Mouse (Mus musculus) left cerebral cortex, adult 18-20 months (tissue): ENCODE measurements around the gene Clns1a. TPM values are rescaled to one million over a fixed set of nuclear protein-coding genes. Genes with fewer than 3 reads are reported as not detected.

Experiments
- DNase-seq, 2 experiments: peaks; one replicate each; pipeline ENCODE4 v3.0.0; 2021 to 2022; ENCODE audit warnings: low spot score in 2 of 2, mixed read lengths in 1 of 2
- long read RNA-seq, 2 experiments: library from polyadenylated mRNA; stranded (forward); transcript quantifications; one replicate each; pipeline ENCODE4 v2.0.0; 2021
- total RNA-seq, 2 experiments: library from RNA; stranded (reverse); gene quantifications; 2 replicates each; pipeline ENCODE4 v1.2.3; 2021

Gene Clns1a
- 10 to 100 TPM; 89.6 to 94.8 TPM for total RNA-seq
- long read RNA-seq, experiment 1, transcript Clns1a-203 (1 exons, 3,002 nt): minor isoform, 9 of 145 reads
- long read RNA-seq, experiment 1, transcript Clns1a-201 (7 exons, 1,504 nt): major isoform, 129 of 145 reads
- long read RNA-seq, experiment 1, partial matches to known transcripts: 3 of 145 reads
- long read RNA-seq, experiment 1, other reads (novel, unspliced or antisense): 4 of 145 reads
- long read RNA-seq, experiment 2, transcript Clns1a-201 (7 exons, 1,504 nt): major isoform, 92 of 106 reads
- long read RNA-seq, experiment 2, transcript Clns1a-203 (1 exons, 3,002 nt): minor isoform, 10 of 106 reads
- long read RNA-seq, experiment 2, partial matches to known transcripts: 0 of 106 reads
- long read RNA-seq, experiment 2, other reads (novel, unspliced or antisense): 4 of 106 reads

DNA sequence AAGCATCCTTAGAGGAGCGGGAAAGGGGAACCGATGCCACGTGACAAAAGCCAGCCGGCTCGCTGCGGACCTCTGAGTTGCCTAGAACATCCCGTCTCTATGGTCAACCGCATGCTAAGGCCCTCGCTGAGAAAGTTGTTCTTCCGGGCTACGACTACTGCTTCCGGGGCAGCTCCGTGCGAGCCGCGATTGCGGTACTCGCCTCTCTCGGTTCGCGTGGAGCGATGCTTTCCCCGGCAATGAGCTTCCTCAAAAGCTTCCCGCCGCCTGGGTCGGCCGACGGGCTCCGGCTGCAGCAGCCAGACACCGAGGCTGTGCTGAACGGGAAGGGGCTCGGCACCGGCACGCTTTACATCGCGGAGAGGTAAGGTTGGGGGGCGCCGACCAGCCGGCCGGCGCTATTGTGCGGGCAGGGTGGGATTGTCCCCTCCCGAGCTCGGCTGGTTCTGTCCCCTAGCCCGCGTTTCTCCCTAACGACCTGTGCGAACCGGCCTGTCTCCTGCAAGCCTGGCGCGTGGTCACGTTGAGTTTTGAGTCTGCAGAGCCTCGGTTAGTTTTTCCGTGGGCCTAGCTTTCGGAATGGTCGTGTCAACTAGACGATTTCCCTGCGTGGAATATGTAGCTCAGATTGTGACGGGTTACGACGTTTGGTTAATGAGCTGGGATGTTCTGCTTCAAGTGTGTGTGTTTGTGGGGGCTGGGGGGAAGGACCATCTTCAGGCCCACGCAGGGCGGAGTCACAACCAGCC lies at the start of gene Clns1a:
Clns1a (plus strand) TSS at position 129 of the 749 bp plus-strand sequence.
- peak; percentile 94 to 98 for DNase-seq

DNA sequence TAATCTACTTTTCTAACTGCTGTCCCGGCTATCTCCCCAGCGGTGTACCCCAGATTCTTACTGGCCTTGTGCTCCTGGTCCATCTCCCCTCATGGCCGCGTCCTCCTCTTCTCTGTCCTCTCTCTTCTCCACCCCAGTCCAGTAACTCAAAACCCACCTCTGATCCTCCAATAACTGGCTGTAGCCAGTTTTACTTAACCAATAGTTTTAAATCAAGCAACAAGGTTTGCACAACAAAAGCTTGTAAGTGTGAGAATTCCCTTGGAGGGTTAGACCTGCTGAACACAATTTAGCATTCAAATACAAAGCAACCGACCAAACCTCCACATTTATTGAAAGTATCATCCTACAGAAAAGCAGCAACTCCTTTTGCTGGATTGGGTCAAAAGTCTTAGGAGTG lies 48.8 kb upstream of the Clns1a start:
- no peak for DNase-seq

DNA sequence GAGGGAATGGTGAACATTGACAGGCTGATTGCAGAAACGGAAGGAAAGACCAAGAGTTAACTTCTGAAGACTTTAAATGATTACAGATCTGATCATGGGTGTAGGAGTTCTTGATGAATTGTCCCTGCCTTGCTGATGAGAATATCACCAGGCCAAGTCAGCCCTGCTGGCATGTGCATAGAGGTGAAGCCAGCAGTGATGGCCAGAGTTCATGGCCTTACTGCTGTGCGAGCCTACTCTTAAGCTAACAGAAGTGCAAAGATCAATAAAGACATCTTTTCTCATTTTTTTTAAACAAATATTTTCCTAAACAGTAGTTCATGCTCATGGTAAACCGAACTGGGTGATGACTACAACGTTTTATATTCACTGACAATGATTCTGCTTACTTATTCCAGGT lies 45.7 kb upstream of the Clns1a start:
- DNase-seq: no peak

DNA sequence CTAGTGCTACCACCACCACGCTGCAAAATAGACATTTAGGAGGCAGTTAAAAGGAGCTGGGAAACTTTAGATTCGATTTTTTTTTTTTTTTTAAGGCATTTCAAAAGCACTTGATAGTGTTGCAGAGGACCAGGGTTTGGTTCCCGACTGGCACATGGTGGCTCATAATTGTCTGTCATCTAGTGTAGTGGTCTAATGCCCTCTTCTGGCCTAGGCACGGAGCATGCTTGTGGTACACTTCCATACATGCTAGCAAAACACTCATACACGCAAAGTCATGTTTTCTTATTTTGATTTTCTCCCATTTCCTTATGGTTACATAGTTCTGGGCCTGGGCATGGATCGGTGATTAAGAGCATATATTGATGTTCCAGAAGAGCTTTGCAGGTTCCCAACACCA lies 40.3 kb upstream of the Clns1a start:
- DNase-seq: no peak

DNA sequence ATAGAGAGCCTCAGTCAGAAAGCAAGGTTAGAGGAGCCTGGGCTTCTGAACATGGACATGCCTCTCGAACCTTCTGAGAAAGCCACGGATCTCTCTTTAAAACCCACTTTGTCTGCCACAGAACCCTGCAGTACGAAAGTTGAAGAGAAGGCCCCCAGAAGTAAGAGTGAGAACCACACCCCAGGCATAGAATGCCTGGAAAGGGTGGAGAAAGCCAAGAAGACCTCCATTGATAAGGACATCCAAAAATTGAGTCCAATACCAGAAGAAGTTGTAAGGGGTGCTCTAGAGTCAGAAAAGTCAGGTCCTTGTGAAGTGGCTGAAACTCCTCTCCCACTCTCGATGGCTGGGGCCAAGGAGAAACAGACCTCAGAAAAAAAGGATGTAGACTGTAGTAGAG lies 34.8 kb upstream of the Clns1a start:
- DNase-seq: no peak

DNA sequence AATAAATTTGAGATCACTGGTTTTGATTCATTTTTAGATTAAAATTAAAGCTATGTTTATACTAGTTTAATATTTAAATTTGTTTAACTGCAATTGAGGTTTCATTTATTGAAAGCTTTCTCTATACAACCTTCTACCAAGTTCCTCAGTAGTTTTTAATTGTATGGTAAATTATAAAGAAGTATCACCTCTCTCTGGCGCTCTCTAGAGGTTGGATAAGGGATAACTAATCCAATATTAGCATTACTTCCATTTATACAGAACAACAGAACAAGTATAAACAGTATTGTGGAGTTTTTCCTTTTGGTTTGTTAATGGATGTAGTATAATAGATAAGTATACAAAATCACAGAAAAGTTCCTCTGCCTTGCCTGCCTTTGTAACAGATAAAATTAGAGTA lies 17.2 kb upstream of the Clns1a start:
- DNase-seq: no peak

DNA sequence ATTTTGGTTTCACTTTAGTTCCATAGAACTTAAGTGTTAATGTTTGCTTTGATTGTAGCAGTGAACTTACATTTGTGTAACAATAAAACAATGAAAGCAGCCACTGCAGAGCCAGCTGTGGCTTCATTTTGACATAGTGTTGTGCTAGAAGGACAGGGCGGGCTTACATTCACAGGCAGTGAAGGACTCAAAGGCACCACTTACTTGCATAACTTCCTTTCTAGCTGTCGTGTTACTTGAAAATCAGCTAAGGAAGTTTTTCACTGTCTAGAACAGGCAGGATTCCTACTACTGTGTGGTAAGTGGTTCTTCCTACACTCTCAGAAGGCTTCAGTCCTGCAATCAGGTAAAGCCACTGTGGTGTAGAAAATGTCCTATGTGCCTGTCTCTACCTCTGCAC lies 8.6 kb upstream of the Clns1a start:
- no peak for DNase-seq

DNA sequence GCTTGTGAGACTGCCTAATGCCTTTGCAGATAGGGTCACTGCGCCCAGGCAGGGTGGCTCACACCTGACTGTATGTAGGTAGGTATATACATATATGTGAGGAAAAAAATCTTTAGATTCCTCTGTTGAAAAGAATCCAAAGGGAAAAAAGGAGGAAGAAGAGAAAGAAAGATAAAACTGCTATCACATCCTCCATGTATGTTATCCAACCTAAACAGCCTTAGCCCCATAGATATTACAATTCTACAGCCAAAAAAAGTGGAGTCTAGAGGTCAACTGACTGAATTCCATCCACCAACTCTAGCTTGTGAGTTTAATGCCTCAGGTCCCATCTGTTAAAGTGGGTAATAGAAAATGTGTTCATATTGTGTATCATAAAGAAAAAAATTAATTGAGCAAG lies 993 bp upstream of the Clns1a start:
- no peak for DNase-seq

DNA sequence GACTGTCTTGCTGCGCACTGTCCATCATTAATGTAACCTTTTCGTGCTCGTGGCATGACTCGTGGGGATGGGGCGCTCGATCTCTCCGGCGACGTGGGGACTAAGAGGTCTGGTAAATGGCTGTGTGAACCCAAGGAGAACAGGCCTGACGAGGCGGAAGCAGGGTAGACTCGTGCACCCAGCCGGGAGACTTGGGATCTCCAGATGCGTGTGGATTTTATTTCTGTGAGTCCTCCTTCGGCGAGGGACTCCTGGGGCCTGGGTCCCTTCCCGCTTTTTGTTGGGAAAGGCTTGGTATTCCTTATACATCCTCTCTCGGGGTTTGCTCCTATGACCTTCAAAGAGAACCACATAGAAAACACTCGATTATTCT lies 315 bp upstream of the Clns1a start:
- no peak for DNase-seq

DNA sequence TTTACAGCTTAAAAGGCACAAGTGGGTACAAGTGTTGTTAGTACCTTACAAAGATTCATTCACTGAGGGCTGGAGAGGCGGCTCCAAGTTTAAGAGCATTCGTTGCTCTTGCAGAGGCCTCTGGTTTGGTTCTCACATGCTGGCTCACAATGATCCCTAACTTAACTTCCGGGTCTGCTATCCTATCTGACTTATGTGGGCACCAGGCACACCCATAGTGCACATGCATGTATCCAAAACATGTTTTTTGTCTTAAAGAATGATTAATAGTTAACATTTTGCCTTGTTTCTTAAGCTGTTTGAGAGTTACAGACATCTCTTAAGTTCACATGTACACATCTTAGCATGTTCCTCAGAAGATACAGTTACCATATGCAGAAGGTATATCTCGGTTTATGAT lies 3.7 kb downstream of the Clns1a start:
- no peak for DNase-seq

DNA sequence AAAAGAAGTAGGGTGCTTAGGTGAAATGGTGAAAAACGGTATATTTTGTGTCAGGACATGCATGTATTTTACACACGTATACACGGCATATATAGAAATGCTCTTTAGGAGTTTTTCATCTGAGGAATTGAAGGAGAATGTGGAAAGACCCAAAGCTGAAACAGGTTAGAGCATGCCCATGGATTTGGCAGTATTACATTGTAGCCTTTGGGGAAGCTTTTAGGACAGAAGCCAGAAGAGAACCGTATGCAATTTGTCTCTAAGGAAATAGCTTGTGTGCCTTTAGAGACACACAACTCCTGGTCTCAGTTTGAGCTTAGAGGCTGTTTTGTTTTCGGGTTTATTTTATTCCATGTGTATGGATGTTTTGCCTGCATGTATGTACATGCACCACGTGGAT lies 4.7 kb downstream of the Clns1a start:
- no peak for DNase-seq

DNA sequence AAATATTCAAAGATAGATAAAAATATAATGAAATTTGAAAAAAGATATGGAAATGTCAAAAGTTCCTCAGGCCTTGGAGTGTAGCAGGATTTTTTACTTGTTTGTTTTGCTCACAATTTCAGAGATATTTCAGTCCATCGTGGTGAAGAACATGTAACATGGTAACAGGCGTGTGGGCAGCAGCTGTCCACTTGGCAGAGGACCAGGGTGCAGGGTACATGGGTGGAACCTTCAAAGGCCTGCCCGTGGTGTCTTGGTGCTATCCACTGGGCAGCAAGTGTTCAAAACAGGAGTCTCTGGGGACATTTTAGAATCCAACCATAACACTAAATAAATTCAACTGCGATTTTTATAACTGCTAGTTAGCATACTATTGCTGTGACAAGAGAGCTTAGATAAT lies 10.7 kb downstream of the Clns1a start:
- DNase-seq: no peak

DNA sequence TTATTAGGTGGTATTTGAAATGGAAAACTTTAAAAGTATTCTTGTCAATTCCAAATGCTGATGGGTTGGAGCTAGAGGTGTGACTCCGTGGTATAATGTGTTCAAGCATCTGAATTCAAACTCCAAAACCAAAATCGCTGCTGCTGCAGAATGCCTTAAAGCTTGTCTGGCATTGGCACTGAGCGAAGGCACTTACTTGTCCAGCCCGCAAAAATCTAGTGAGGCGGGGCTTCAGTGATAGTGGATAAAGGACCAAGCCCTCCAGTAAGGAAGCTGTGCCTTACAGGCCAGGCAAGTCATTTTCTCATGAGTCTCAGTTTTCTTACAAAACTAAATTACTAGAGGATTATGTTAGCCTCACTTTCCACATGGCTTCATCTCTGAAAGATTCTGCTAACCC lies 11.4 kb downstream of the Clns1a start:
- DNase-seq: no peak

DNA sequence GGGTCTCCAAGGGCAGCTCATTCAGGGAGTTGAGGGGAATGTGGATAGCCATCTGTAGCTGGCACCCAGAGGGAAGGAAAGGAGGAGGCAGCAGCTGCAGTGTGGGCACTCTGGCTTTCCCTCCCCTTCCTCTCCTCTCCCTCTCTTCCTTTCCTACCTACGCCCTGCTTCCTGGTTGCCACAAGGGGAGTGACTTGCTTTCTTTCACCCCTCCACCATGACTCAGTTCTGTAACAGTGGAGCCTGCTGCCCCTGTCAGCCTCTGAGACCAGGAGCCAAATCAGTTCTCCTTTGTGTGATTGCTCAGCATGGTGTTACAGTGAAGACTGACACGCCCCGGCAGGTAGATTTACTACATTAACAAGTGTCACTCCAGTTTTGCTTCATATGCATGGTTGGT lies 12.8 kb downstream of the Clns1a start:
- peak; percentile 30 to 50 for DNase-seq

DNA sequence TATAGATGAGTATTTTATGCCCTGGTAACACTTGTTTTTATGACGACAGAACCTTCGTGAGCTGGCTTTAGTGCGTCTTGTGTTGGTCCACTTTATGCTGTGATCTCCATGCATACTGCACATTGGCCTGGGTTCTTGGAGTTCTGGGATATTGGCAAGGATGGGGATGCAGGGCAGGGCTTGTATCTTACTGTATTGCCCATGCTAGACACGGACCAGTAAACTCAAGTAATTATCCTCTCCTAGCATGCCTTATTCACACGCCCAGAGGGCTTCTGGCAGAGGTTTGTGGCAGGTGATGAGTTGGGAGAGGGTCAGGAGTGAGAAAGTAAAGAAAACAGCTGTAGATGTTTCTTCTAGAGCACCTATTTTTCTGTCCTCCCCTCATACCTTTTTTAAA lies 18.2 kb downstream of the Clns1a start:
- DNase-seq: no peak

DNA sequence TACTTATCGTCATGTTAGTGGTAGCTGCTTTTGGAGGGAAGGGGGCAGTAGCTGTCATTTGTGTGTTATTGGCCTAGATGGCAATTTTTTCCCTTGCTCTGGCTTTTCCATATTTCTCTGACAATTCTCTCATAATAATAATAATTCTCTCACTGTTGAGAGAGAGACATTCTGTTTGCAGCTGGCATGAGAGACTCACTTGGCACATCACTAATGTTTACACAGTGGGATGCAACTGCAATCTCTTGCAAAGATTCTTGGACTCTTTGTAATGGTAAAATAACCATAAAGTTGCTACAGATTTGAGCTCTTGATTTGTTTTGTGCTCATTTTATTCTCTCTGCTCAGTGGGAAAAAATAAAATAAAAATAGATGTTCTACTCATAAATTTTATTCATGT lies 20.9 kb downstream of the Clns1a start:
- no peak for DNase-seq

DNA sequence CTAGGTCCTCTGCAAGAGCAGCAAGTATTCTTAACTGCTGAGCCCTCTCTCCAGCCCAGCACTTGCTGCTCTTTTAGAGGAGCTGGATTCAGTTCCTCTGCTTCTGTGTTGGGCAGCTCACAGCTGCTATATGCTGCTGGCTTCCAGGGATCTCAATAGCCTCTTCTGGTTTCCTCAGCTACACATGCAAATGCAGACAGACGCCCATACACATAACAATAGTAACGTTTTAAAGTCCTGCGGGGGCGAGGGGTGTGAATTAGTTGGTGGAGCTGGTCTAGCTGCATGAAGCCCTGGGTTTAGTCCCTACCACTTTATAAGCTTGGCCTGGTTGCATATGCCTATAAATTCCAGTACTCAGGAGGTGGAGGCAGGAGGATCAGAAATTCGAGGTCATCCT lies 22.6 kb downstream of the Clns1a start:
- DNase-seq: peak in 1 of 2 experiments; percentile 67

DNA sequence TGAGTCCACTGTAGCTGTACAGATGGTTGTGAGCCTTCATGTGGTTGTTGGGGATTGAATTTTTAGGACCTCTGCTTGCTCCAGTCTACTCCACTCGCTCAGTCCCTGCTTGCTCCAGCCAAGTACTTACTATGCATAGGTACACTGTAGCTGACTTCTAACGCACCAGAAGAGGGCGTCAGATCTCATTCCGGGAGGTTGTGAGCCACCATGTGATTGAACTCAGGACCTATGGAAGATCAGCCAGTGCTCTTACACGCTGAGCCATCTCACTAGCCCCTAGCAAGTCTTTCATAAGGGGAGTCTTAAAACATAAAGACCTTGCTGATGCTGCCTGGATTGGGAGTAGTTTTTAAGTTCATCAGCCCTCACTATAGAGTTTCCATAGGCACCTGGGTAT lies 23.7 kb downstream of the Clns1a start:
- DNase-seq: no peak

DNA sequence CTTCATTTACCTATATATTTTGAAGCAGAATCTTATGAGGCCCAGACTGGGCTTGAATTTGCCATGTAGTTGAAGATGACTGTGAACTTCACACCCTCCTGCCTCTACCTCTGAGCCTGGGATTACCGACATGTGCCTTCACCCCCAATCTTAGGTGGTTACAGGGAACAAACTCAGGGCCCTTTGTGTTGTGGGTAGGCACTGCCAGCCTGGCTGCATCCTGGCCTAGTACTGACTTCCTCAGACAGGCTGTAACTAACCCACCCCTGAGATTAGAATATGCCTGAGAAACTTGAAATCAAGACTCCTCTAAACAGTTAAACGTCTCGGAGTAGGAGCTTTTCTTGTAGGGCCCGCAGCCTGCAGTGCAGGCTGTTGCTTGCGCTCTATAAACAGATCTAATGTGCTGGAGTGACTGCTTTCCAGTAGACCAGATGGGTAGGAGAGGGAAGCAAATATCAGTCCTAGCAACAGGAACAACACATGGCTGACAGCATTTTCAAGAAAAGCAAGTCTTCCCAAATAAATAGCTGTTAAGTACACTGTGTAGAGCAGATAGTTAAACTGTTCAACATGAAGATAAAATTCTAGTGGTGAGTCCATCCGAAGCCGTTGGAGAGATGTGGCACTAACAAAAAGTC lies 26.0 kb downstream of the Clns1a start:
- DNase-seq: no peak

DNA sequence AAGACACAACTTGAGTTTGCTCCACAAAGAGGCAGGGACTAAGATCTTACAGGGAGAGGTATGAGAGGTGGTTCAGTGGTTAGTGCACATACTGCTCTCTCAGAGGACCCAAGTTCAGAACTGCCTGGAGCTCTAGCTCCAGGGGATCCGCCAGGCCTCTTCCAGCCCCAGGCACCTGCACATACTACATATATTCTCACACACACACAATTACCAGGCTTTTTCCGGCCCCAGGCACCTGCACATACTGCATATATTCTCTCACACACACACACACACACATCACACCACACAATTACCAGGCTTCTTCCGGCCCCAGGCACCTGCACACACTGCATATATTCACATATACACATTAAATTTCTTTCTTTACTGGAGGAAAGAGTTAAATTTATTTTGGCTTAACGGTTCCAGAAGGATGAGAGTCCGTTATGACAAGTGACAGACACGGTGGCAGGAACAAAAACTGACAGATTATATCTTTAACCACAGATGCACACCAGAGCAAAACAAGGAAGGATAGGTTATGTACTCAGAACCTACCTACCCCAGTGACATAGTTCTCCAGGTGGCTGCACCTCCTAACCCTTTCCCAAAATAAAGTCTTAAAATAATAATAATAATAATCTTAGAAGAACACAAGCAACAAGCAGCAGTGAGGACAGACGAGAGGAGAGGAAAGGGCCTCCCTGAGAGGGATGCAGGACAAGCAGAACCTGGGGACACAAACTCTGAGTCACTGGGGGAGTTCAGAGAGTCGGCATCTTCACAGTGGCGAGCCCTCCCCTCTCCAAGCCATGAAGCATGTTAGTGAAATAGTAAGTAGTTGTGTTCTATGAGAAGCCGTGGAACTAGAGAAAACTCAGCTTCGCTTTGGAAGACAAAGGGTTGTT lies 27.5 kb downstream of the Clns1a start:
- DNase-seq: no peak

DNA sequence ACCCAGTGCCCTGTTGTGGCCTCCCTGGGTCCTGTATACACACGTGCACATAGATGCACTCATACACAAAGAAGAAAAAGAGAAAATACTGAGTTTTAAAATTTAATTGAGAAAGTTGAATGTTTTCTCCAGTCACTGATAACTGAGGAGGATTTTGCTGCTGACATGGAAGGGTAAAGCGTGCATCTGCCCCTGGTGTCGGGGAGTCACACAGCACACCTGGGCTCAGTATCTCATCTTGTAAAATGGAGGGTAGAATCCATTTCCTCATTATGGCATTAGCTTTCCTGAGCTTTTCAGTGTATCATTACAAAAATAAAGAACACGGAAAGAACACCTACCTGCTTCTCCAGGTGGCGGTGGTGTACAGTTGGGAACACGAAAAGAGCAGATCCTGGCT lies 29.0 kb downstream of the Clns1a start:
- DNase-seq: no peak
